Mouse (Mus musculus): Measurements from ENCODE around the gene Lmod2. TPM values are rescaled to one million over a fixed set of nuclear protein-coding genes. Genes with fewer than 3 reads are reported as not detected.

The Lmod2 gene
- polyA plus RNA-seq, 1 experiment from 2014 or later = not detected

- H3K4me1 ChIP-seq (replicated peaks; ENCODE audit: control insufficient read depth, insufficient read depth, low read length) = no peaks in the 10 kb centered on the region
- no peaks in the 10 kb centered on the region for H3K36me3 ChIP-seq (ENCODE audit: control insufficient read depth, insufficient read depth, low read length)
- WGBS = 94% methylated on average over 8 of the region's 8 CpGs
- no peak overlapping the region for H3K4me2 ChIP-seq (ENCODE audit: low read length)
- H3K9me3 ChIP-seq (ENCODE audit: control insufficient read depth, low read length) = no peaks in the 10 kb centered on the region
- H3K27ac ChIP-seq (ENCODE audit: low read depth) = no peak overlapping the region
- no peak overlapping the region for H3K4me3 ChIP-seq (ENCODE audit: low read depth, low read length)
- no peaks in the 10 kb centered on the region for H3K27me3 ChIP-seq (replicated peaks; ENCODE audit: control insufficient read depth, insufficient read depth, low read length)
- ATAC-seq (replicated peaks; ENCODE audit: low FRiP score, low TSS enrichment, low read depth) = no peak
- no peak for DNase-seq (ENCODE audit: low spot score)
- no peak overlapping the region for H3K9ac ChIP-seq (ENCODE audit: low read length)
Observed at GRCm38 (mm10) chr6:24605631-24606030, 8.1 kb downstream of the Lmod2 start.

- Histone ChIP-seq H3K4me1 (replicated peaks; ENCODE audit: control insufficient read depth, insufficient read depth, low read length) (no peaks in the 10 kb centered on the region), H3K36me3 (ENCODE audit: control insufficient read depth, insufficient read depth, low read length) (no peaks in the 10 kb centered on the region), H3K9me3 (ENCODE audit: control insufficient read depth, low read length) (no peaks in the 10 kb centered on the region), H3K27ac (ENCODE audit: low read depth) (no peak overlapping the region), H3K4me2 (ENCODE audit: low read length) (no peak overlapping the region), H3K4me3 (ENCODE audit: low read depth, low read length) (no peak overlapping the region), H3K9ac (ENCODE audit: low read length) (no peak overlapping the region), H3K27me3 (replicated peaks; ENCODE audit: control insufficient read depth, insufficient read depth, low read length) (no peaks in the 10 kb centered on the region)
- 80% methylated on average over 10 of the region's 10 CpGs for WGBS
- ATAC-seq (replicated peaks; ENCODE audit: low FRiP score, low TSS enrichment, low read depth) (no peak), DNase-seq (ENCODE audit: low spot score) (no peak)
Observed at GRCm38 (mm10) chr6:24606512-24606911, 8.9 kb downstream of the Lmod2 start.

DNA sequence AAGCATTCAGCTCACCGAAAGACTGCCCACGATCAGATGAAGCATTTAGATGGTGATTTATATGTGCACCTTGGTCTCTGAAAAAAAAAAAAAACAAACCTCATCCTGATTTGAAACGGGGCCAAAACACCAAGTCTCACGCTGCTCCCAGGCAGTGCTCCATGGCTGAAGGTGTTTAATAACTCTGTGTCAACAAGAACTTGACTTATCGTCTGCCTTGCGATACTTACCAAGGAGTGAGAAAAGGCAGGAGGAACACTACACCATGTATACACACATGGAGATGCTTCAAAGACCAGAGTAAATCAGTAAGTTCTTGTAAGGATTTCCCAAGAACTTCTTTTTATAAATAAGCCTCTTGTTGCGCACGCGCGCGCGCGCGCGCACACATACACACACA, 10.0 kb downstream of the Lmod2 start:
- no peak overlapping the region for H3K27ac ChIP-seq (ENCODE audit: low read depth)
- H3K4me2 ChIP-seq (ENCODE audit: low read length) = no peak overlapping the region
- H3K4me1 ChIP-seq (replicated peaks; ENCODE audit: control insufficient read depth, insufficient read depth, low read length) = no peaks in the 10 kb centered on the region
- H3K27me3 ChIP-seq (replicated peaks; ENCODE audit: control insufficient read depth, insufficient read depth, low read length) = no peaks in the 10 kb centered on the region
- DNase-seq (ENCODE audit: low spot score) (no peak), ATAC-seq (replicated peaks; ENCODE audit: low FRiP score, low TSS enrichment, low read depth) (no peak)
- WGBS = 72% methylated on average over 15 of the region's 15 CpGs
- no peak overlapping the region for H3K9ac ChIP-seq (ENCODE audit: low read length)
- H3K4me3 ChIP-seq (ENCODE audit: low read depth, low read length) = no peak overlapping the region
- H3K36me3 ChIP-seq (ENCODE audit: control insufficient read depth, insufficient read depth, low read length) = 0 out of 2 replicates have a peak, but pooled peaks cover under 1% of the 10 kb centered on the region
- H3K9me3 ChIP-seq (ENCODE audit: control insufficient read depth, low read length) = no peaks in the 10 kb centered on the region

DNA sequence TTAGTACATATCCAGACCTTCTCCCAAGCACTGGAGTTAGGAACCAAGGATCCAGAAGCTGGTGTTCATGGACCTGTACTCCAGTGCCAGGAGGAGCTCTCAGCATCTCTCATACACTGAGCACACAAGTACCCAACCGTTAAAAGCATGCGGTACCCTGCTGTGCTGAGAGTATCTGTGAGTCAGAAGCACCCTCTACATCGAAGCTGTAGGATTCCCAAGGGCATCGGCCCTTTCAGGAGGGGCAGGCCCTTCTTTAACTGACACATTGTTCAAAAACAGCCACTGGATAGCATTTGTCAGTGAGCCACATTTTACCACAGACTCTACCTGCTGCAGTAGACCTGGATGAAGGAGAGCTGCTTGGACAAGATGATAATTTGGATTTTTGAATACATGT, 10.6 kb downstream of the Lmod2 start:
- no peak for ATAC-seq (replicated peaks; ENCODE audit: low FRiP score, low TSS enrichment, low read depth)
- 76% methylated on average over 4 of the region's 4 CpGs for WGBS
- no peak overlapping the region for H3K27ac ChIP-seq (ENCODE audit: low read depth)

GRCm38 (mm10) chr6:24608682-24609081, 11.1 kb downstream of the Lmod2 start:
- Histone ChIP-seq H3K9ac (ENCODE audit: low read length) (no peak overlapping the region), H3K27ac (ENCODE audit: low read depth) (no peak overlapping the region), H3K4me2 (ENCODE audit: low read length) (no peak overlapping the region), H3K4me3 (ENCODE audit: low read depth, low read length) (no peak overlapping the region), H3K9me3 (ENCODE audit: control insufficient read depth, low read length) (no peaks in the 10 kb centered on the region), H3K27me3 (replicated peaks; ENCODE audit: control insufficient read depth, insufficient read depth, low read length) (no peaks in the 10 kb centered on the region), H3K4me1 (replicated peaks; ENCODE audit: control insufficient read depth, insufficient read depth, low read length) (no peaks in the 10 kb centered on the region), H3K36me3 (ENCODE audit: control insufficient read depth, insufficient read depth, low read length) (0 out of 2 replicates have a peak, but pooled peaks cover 8% of the 10 kb centered on the region)
- ATAC-seq (replicated peaks; ENCODE audit: low FRiP score, low TSS enrichment, low read depth) = no peak
- 87% methylated on average over 3 of the region's 3 CpGs for WGBS
- DNase-seq (ENCODE audit: low spot score) = no peak

More for the DNA sequence above, 10.6 kb downstream of the Lmod2 start:
- H3K9ac ChIP-seq (ENCODE audit: low read length) = no peak overlapping the region
- no peak for DNase-seq (ENCODE audit: low spot score)
- no peak overlapping the region for H3K4me2 ChIP-seq (ENCODE audit: low read length)
- H3K27me3 ChIP-seq (replicated peaks; ENCODE audit: control insufficient read depth, insufficient read depth, low read length) = no peaks in the 10 kb centered on the region
- H3K9me3 ChIP-seq (ENCODE audit: control insufficient read depth, low read length) = no peaks in the 10 kb centered on the region
- H3K4me1 ChIP-seq (replicated peaks; ENCODE audit: control insufficient read depth, insufficient read depth, low read length) = no peaks in the 10 kb centered on the region
- 0 out of 2 replicates have a peak, but pooled peaks cover 5% of the 10 kb centered on the region for H3K36me3 ChIP-seq (ENCODE audit: control insufficient read depth, insufficient read depth, low read length)
- H3K4me3 ChIP-seq (ENCODE audit: low read depth, low read length) = no peak overlapping the region

DNA sequence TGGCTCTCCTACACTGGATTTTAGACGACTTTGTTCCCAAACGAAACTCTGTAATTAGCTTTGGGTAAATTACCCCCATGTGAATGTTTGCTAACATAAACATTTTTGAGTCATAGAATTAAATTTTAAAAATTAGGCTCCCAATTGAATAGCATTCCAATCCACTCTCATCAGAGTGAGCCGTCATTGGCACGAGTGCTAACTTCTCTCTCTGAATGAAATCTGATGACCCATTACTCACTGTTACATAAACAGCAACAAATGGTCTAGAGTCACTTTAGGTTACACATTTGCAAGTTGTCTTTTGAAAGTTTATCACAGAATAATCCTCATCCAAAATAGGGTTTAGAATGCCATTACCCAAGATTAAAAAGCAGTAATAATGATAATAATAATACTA, 12.0 kb downstream of the Lmod2 start:
- WGBS = 59% methylated on average over 4 of the region's 4 CpGs
- Histone ChIP-seq H3K4me2 (ENCODE audit: low read length) (no peak overlapping the region), H3K4me3 (ENCODE audit: low read depth, low read length) (no peak overlapping the region), H3K4me1 (replicated peaks; ENCODE audit: control insufficient read depth, insufficient read depth, low read length) (no peaks in the 10 kb centered on the region), H3K27me3 (replicated peaks; ENCODE audit: control insufficient read depth, insufficient read depth, low read length) (no peaks in the 10 kb centered on the region), H3K9ac (ENCODE audit: low read length) (no peak overlapping the region), H3K36me3 (ENCODE audit: control insufficient read depth, insufficient read depth, low read length) (peaks cover 14% of the 10 kb centered on the region), H3K27ac (ENCODE audit: low read depth) (no peak overlapping the region), H3K9me3 (ENCODE audit: control insufficient read depth, low read length) (no peaks in the 10 kb centered on the region)
- DNase-seq (ENCODE audit: low spot score) (no peak), ATAC-seq (replicated peaks; ENCODE audit: low FRiP score, low TSS enrichment, low read depth) (no peak)

DNA sequence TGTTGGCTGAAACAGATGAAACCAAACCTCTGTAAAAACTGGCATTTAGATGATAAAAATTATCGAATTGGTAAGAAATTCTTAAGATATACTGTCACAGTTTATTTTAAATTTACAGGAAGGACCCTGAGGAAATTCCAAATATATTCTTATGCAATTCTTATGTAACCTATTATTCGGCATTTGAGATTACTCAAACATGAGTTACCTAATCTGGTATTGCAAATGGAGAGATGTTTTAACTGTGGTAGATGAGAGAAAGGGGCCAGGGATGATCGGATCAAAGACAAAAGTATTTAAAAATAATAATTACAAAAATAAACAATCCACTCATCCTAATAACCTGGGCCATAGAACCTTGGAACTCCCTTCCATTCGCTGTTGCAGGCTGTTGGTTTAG, 12.8 kb downstream of the Lmod2 start:
- no peaks in the 10 kb centered on the region for H3K27me3 ChIP-seq (replicated peaks; ENCODE audit: control insufficient read depth, insufficient read depth, low read length)
- no peaks in the 10 kb centered on the region for H3K9me3 ChIP-seq (ENCODE audit: control insufficient read depth, low read length)
- H3K4me2 ChIP-seq (ENCODE audit: low read length) = no peak overlapping the region
- no peak for ATAC-seq (replicated peaks; ENCODE audit: low FRiP score, low TSS enrichment, low read depth)
- peaks cover 23% of the 10 kb centered on the region for H3K36me3 ChIP-seq (ENCODE audit: control insufficient read depth, insufficient read depth, low read length)
- no peaks in the 10 kb centered on the region for H3K4me1 ChIP-seq (replicated peaks; ENCODE audit: control insufficient read depth, insufficient read depth, low read length)
- 88% methylated on average over 4 of the region's 4 CpGs for WGBS
- H3K4me3 ChIP-seq (ENCODE audit: low read depth, low read length) = no peak overlapping the region
- DNase-seq (ENCODE audit: low spot score) = no peak
- H3K27ac ChIP-seq (ENCODE audit: low read depth) = no peak overlapping the region
- H3K9ac ChIP-seq (ENCODE audit: low read length) = no peak overlapping the region

- no peak overlapping the region for H3K9ac ChIP-seq (ENCODE audit: low read length)
- H3K36me3 ChIP-seq (ENCODE audit: control insufficient read depth, insufficient read depth, low read length) = peaks cover 40% of the 10 kb centered on the region
- DNase-seq (ENCODE audit: low spot score) = no peak
- H3K9me3 ChIP-seq (ENCODE audit: control insufficient read depth, low read length) = no peaks in the 10 kb centered on the region
- H3K4me2 ChIP-seq (ENCODE audit: low read length) = no peak overlapping the region
- no peak for ATAC-seq (replicated peaks; ENCODE audit: low FRiP score, low TSS enrichment, low read depth)
- H3K4me3 ChIP-seq (ENCODE audit: low read depth, low read length) = no peak overlapping the region
- H3K4me1 ChIP-seq (replicated peaks; ENCODE audit: control insufficient read depth, insufficient read depth, low read length) = no peaks in the 10 kb centered on the region
- H3K27me3 ChIP-seq (replicated peaks; ENCODE audit: control insufficient read depth, insufficient read depth, low read length) = no peaks in the 10 kb centered on the region
- no peak overlapping the region for H3K27ac ChIP-seq (ENCODE audit: low read depth)
- 85% methylated on average over 7 of the region's 7 CpGs for WGBS
Observed at GRCm38 (mm10) chr6:24612074-24612755, 14.7 kb downstream of the Lmod2 start.

DNA sequence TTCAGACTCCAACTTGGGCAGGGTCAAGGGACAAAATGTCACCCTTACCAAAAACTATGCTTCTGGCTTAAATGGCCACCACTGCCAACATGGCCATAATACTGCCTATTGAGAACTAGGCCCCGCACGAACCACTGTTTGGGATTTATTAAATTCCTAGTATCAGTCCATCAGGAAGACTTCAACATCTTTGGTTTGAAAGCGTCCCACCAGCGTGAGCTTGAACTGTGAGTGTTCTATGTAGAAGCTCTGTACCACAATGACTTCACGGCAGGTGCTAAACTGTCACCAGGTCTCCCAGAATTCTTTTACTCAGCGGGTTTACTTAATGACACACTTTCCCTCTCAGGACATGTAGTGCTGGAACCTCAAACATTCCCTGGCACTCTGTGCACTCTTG, 15.8 kb downstream of the Lmod2 start:
- 95% methylated on average over 6 of the region's 6 CpGs for WGBS
- peaks cover 51% of the 10 kb centered on the region for H3K36me3 ChIP-seq (ENCODE audit: control insufficient read depth, insufficient read depth, low read length)

More for the DNA sequence above, 15.8 kb downstream of the Lmod2 start:
- Histone ChIP-seq H3K4me2 (ENCODE audit: low read length) (no peak overlapping the region), H3K4me3 (ENCODE audit: low read depth, low read length) (no peak overlapping the region), H3K9me3 (ENCODE audit: control insufficient read depth, low read length) (no peaks in the 10 kb centered on the region), H3K4me1 (replicated peaks; ENCODE audit: control insufficient read depth, insufficient read depth, low read length) (no peaks in the 10 kb centered on the region), H3K27me3 (replicated peaks; ENCODE audit: control insufficient read depth, insufficient read depth, low read length) (no peaks in the 10 kb centered on the region), H3K9ac (ENCODE audit: low read length) (no peak overlapping the region), H3K27ac (ENCODE audit: low read depth) (no peak overlapping the region)
- DNase-seq (ENCODE audit: low spot score) (no peak), ATAC-seq (replicated peaks; ENCODE audit: low FRiP score, low TSS enrichment, low read depth) (no peak)

Measured in intestine, embryonic 14.5 days (tissue).